Mouse (Mus musculus) cerebellum, adult 2 months (tissue): ENCODE measurements around the gene Rnf13.

Source experiments
- CTCF ChIP-seq: fragments of 200-500 bp; IDR thresholded peaks from 2 replicates; pipeline ENCODE4 v1.5.1; 2011; ENCODE audit warnings: low read depth, mild to moderate bottlenecking, control low read depth, low read length, moderate library complexity, borderline replicate concordance; ENCODE audit not compliant: insufficient read depth
- POLR2A ChIP-seq: fragments of 200-500 bp; IDR thresholded peaks from 2 replicates; pipeline ENCODE4 v1.6.1; 2011; ENCODE audit warnings: low read length, control low read depth, borderline replicate concordance; ENCODE audit not compliant: insufficient read depth

DNA sequence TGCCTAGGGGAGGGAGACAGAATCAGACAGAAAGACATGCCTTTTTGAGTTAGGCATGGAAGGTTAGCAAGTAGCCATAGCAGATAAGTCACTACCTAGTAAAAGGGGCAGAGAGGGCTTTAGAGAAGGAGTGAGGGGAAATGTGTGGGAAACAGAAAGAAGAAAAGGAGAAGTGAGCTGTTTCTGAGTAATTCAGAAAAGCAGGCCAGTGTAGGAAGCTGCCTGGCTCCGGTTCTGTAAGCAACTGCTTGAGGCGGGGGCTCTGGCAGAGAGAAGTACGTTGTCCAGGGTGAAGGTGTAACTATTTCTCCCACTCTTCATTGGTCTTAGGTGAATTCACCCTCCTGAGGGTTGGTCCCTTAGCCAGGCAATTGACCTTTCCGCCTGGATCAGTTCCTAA, 39.6 kb upstream of the Rnf13 start:
- TF ChIP-seq CTCF: no peak
- no peak for TF ChIP-seq POLR2A
